In the genomic region with DNA sequence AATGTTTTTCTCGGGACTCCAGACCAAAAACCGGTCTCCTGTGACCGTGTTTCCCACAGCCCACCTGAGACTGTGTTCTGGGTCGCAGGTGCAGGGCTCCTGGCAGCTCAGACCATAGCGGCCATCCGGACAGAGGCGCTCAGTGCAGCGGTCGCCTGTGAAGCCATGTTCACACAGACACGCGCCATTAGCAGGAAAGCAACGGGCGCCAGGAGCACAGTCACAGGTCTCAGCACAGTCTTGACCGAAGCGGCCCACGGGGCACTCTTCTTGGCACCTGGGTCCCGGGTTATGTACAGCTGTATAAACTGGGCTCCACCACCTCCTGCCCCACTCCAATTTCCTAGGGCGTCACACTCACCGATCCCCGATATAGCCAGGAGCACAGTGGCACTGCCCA, we compare ENCODE assay signal across 11 mouse cellular contexts. TPM values are rescaled to one million over a fixed set of nuclear protein-coding genes. Genes with fewer than 3 reads are reported as not detected.
DNase-seq lines count a peak whose midpoint lies in the region; ATAC-seq and TF ChIP-seq lines count a peak whose summit lies in the region.
"Had no signal": no experiment of that assay in that cellular context is flagged by ENCODE, and none has a peak within 500 bp of the region (broad histone marks: within the 10 kb centered on the region; RNA-seq: fewer than 3 reads in every experiment).

No protein-coding gene starts in this region.

- 50% methylated on average over 20 of the region's 20 CpGs for WGBS in kidney, embryonic 15.5 days
- WGBS in embryonic facial prominence, embryonic 13.5 days = 50% methylated on average over 20 of the region's 20 CpGs
- 51% methylated on average over 20 of the region's 20 CpGs for WGBS in forebrain, postnatal 0 days
- 49% methylated on average over 20 of the region's 20 CpGs for WGBS in midbrain, embryonic 12.5 days
- WGBS in liver, embryonic 11.5 days = 65% methylated on average over 20 of the region's 20 CpGs

- H3K4me2 ChIP-seq in kidney, embryonic 15.5 days = peak overlapping the region; percentile 57
- H3K4me2 ChIP-seq in embryonic facial prominence, embryonic 13.5 days = peak overlapping the region; percentile 59
- peak overlapping the region; percentile 58 for H3K4me2 ChIP-seq in forebrain, postnatal 0 days (ENCODE audit: low read depth)
- peak overlapping the region; percentile 50 for H3K4me2 ChIP-seq in midbrain, embryonic 12.5 days (replicated peaks)
- H3K4me2 ChIP-seq in liver, embryonic 11.5 days = no peak overlapping the region; the same call in 1 of the 2 replicates

- H3K4me3 ChIP-seq in kidney, embryonic 15.5 days (replicated peaks) = 0 out of 2 replicates have a peak overlapping the region, but pooled peaks have one; percentile 13
- H3K4me3 ChIP-seq in embryonic facial prominence, embryonic 13.5 days = peak overlapping the region; percentile 32; the same call in 1 of the 2 replicates
- H3K4me3 ChIP-seq in forebrain, postnatal 0 days (ENCODE audit: low read depth, low read length) = peak overlapping the region; percentile 32
- H3K4me3 ChIP-seq in midbrain, embryonic 12.5 days = 0 out of 2 replicates have a peak overlapping the region, but pooled peaks have one; percentile 22
- H3K4me3 ChIP-seq in liver, embryonic 11.5 days (ENCODE audit: low read depth, low read length) = no peak overlapping the region

- peak; percentile 41 for ATAC-seq in kidney, embryonic 15.5 days (replicated peaks; ENCODE audit: low FRiP score)
- ATAC-seq in embryonic facial prominence, embryonic 13.5 days (ENCODE audit: insufficient number of reproducible peaks, insufficient read depth, low FRiP score, low TSS enrichment, low read depth) = no peak
- ATAC-seq in forebrain, postnatal 0 days = peak; percentile 16
- no peak for ATAC-seq in midbrain, embryonic 12.5 days (ENCODE audit: low FRiP score, low read depth)
- no peak for ATAC-seq in liver, embryonic 11.5 days (replicated peaks; ENCODE audit: low FRiP score)
- no peak for ATAC-seq in erythroid progenitor cell, adult 5-6 weeks (replicated peaks; ENCODE audit: low FRiP score, poor library complexity, severe bottlenecking)

- H3K27me3 ChIP-seq in kidney, embryonic 15.5 days = peaks cover 3% of the 10 kb centered on the region; the same call in 1 of the 2 replicates
- H3K27me3 ChIP-seq in embryonic facial prominence, embryonic 13.5 days = peaks cover 32% of the 10 kb centered on the region
- H3K27me3 ChIP-seq in forebrain, postnatal 0 days (ENCODE audit: insufficient read depth, low read length) = no peaks in the 10 kb centered on the region; the same call in 1 of the 2 replicates
- peaks cover 60% of the 10 kb centered on the region for H3K27me3 ChIP-seq in midbrain, embryonic 12.5 days
- H3K27me3 ChIP-seq in liver, embryonic 11.5 days (replicated peaks; ENCODE audit: control insufficient read depth, insufficient read depth, low read length) = peaks cover 12% of the 10 kb centered on the region

- peaks cover 35% of the 10 kb centered on the region for H3K4me1 ChIP-seq in kidney, embryonic 15.5 days
- peaks cover 19% of the 10 kb centered on the region for H3K4me1 ChIP-seq in embryonic facial prominence, embryonic 13.5 days
- 0 out of 2 replicates have a peak, but pooled peaks cover 6% of the 10 kb centered on the region for H3K4me1 ChIP-seq in forebrain, postnatal 0 days (ENCODE audit: insufficient read depth)
- H3K4me1 ChIP-seq in midbrain, embryonic 12.5 days = peaks cover 6% of the 10 kb centered on the region; the same call in 1 of the 2 replicates
- peaks cover 3% of the 10 kb centered on the region; the same call in 1 of the 2 replicates for H3K4me1 ChIP-seq in liver, embryonic 11.5 days (replicated peaks; ENCODE audit: control insufficient read depth, insufficient read depth, low read length)

- peaks cover 71% of the 10 kb centered on the region for H3K36me3 ChIP-seq in kidney, embryonic 15.5 days
- peaks cover 12% of the 10 kb centered on the region; the same call in 1 of the 2 replicates for H3K36me3 ChIP-seq in embryonic facial prominence, embryonic 13.5 days
- no peaks in the 10 kb centered on the region for H3K36me3 ChIP-seq in forebrain, postnatal 0 days (ENCODE audit: insufficient read depth)
- H3K36me3 ChIP-seq in midbrain, embryonic 12.5 days = no peaks in the 10 kb centered on the region
- no peaks in the 10 kb centered on the region; the same call in 1 of the 2 replicates for H3K36me3 ChIP-seq in liver, embryonic 11.5 days (ENCODE audit: control insufficient read depth, insufficient read depth, low read length)

- 0 out of 2 replicates have a peak overlapping the region, but pooled peaks have one; percentile 5 for H3K9ac ChIP-seq in kidney, embryonic 15.5 days
- peak overlapping the region; percentile 55; the same call in 1 of the 2 replicates for H3K9ac ChIP-seq in embryonic facial prominence, embryonic 13.5 days
- peak overlapping the region; percentile 35 for H3K9ac ChIP-seq in forebrain, postnatal 0 days
- no peak overlapping the region for H3K9ac ChIP-seq in midbrain, embryonic 12.5 days (replicated peaks)
- H3K9ac ChIP-seq in liver, embryonic 11.5 days (ENCODE audit: low read depth, low read length) = no peak overlapping the region
- H3K9ac ChIP-seq: liver, embryonic 14.5 days had no signal

- no peaks in the 10 kb centered on the region for H3K9me3 ChIP-seq in kidney, embryonic 15.5 days (replicated peaks)
- H3K9me3 ChIP-seq in embryonic facial prominence, embryonic 13.5 days = no peaks in the 10 kb centered on the region
- no peaks in the 10 kb centered on the region for H3K9me3 ChIP-seq in forebrain, postnatal 0 days (ENCODE audit: low read length)
- H3K9me3 ChIP-seq in midbrain, embryonic 12.5 days = no peaks in the 10 kb centered on the region
- no peaks in the 10 kb centered on the region for H3K9me3 ChIP-seq in liver, embryonic 11.5 days (ENCODE audit: control insufficient read depth, low read length)

- no peak for TF ChIP-seq CTCF in forebrain, postnatal 0 days (IDR thresholded peaks at IDR 0.05; ENCODE audit: low read depth)

- no peak overlapping the region; the same call in 1 of the 2 replicates for H3K27ac ChIP-seq in kidney, embryonic 15.5 days
- no peak overlapping the region for H3K27ac ChIP-seq in embryonic facial prominence, embryonic 13.5 days
- no peak overlapping the region for H3K27ac ChIP-seq in forebrain, postnatal 0 days (ENCODE audit: low read depth, low read length)
- H3K27ac ChIP-seq in midbrain, embryonic 12.5 days (replicated peaks) = no peak overlapping the region
- no peak overlapping the region for H3K27ac ChIP-seq in liver, embryonic 11.5 days (ENCODE audit: low read depth, low read length)
- H3K27ac ChIP-seq: liver, embryonic 14.5 days had no signal

- DNase-seq in kidney, postnatal 36 days = no peak
- no peak for DNase-seq in forebrain, postnatal 0 days
- no peak for DNase-seq in liver, embryonic 11.5 days (ENCODE audit: low spot score)
- DNase-seq in layer of hippocampus, postnatal 10 days (ENCODE audit: low spot score in 2 of 2) = no peak

RNA-seq across cellular contexts. Expression of gene Lrrc71, which starts 8.1 kb away (rescaled TPM):
- polyA plus RNA-seq in kidney, embryonic 15.5 days (2015; fragmentation: Nextera tagmentation; extraction: Ambion mirVana) = 0.66 and 0.84 TPM in 2 replicates
- polyA plus RNA-seq in embryonic facial prominence, embryonic 13.5 days (2015; fragmentation: Nextera tagmentation; extraction: Ambion mirVana) = 0.34 and 0.99 TPM in 2 replicates
- 2.2 and 3.0 TPM in 2 replicates for total RNA-seq in forebrain, postnatal 0 days (2014; rRNA removed)
- polyA plus RNA-seq in forebrain, postnatal 0 days (2015; fragmentation: Nextera tagmentation; extraction: Ambion mirVana) = 0.77 and 1.6 TPM in 2 replicates
- polyA plus RNA-seq in midbrain, embryonic 12.5 days (2016; fragmentation: Nextera tagmentation; extraction: Ambion mirVana) = 0.62 and 0.73 TPM in 2 replicates
- polyA plus RNA-seq in liver, embryonic 11.5 days (2014; fragmentation: Nextera tagmentation; extraction: Ambion mirVana) = 0.23 TPM in 1 of 2 replicates, not detected in the other
- total RNA-seq in layer of hippocampus, postnatal 10 days (2021) = 1 to 10 TPM in 1 of 2 experiments, under 1 TPM in 1; 0.80 to 2.3 TPM
- not detected in 2 replicates for total RNA-seq in erythroid progenitor cell, adult 5-6 weeks (2015; ENCODE audit: low replicate concordance)
- not detected in 2 replicates for total RNA-seq in erythroid progenitor cell, adult 5-6 weeks (2017; ENCODE audit: low replicate concordance)

RNA-seq across cellular contexts. Expression of gene Ntrk1, which starts 38.5 kb away (rescaled TPM):
- 6.1 and 8.4 TPM in 2 replicates for polyA plus RNA-seq in kidney, embryonic 15.5 days (2015; fragmentation: Nextera tagmentation; extraction: Ambion mirVana)
- polyA plus RNA-seq in embryonic facial prominence, embryonic 13.5 days (2015; fragmentation: Nextera tagmentation; extraction: Ambion mirVana) = 1.8 TPM in 2 replicates
- total RNA-seq in forebrain, postnatal 0 days (2014; rRNA removed) = 1.5 and 2.2 TPM in 2 replicates
- polyA plus RNA-seq in forebrain, postnatal 0 days (2015; fragmentation: Nextera tagmentation; extraction: Ambion mirVana) = 1.7 and 2.9 TPM in 2 replicates
- polyA plus RNA-seq in midbrain, embryonic 12.5 days (2016; fragmentation: Nextera tagmentation; extraction: Ambion mirVana) = 3.0 and 3.9 TPM in 2 replicates
- 0.62 and 1.1 TPM in 2 replicates for polyA plus RNA-seq in liver, embryonic 11.5 days (2014; fragmentation: Nextera tagmentation; extraction: Ambion mirVana)
- total RNA-seq in layer of hippocampus, postnatal 10 days (2021) = under 1 TPM; 0.41 to 0.42 TPM
- not detected in 2 replicates for total RNA-seq in erythroid progenitor cell, adult 5-6 weeks (2015; ENCODE audit: low replicate concordance)
- total RNA-seq in erythroid progenitor cell, adult 5-6 weeks (2017; ENCODE audit: low replicate concordance) = not detected in 2 replicates
- total RNA-seq: gastrocnemius, adult 8-10 months; MEL had no signal

RNA-seq across cellular contexts. Expression of gene Insrr, which starts 40.3 kb away (rescaled TPM):
- 1.2 and 1.5 TPM in 2 replicates for polyA plus RNA-seq in kidney, embryonic 15.5 days (2015; fragmentation: Nextera tagmentation; extraction: Ambion mirVana)
- polyA plus RNA-seq in embryonic facial prominence, embryonic 13.5 days (2015; fragmentation: Nextera tagmentation; extraction: Ambion mirVana) = 0.78 and 0.80 TPM in 2 replicates
- total RNA-seq in forebrain, postnatal 0 days (2014; rRNA removed) = 0.54 and 8.7 TPM in 2 replicates
- 0.23 TPM in 2 replicates for polyA plus RNA-seq in forebrain, postnatal 0 days (2015; fragmentation: Nextera tagmentation; extraction: Ambion mirVana)
- polyA plus RNA-seq in midbrain, embryonic 12.5 days (2016; fragmentation: Nextera tagmentation; extraction: Ambion mirVana) = 1.2 TPM in 2 replicates
- 0.05 and 0.06 TPM in 2 replicates for polyA plus RNA-seq in liver, embryonic 11.5 days (2014; fragmentation: Nextera tagmentation; extraction: Ambion mirVana)
- total RNA-seq in layer of hippocampus, postnatal 10 days (2021) = under 1 TPM; 0.29 to 0.30 TPM
- not detected in 2 replicates for total RNA-seq in erythroid progenitor cell, adult 5-6 weeks (2015; ENCODE audit: low replicate concordance)
- total RNA-seq in erythroid progenitor cell, adult 5-6 weeks (2017; ENCODE audit: low replicate concordance) = not detected in 2 replicates
- total RNA-seq: gastrocnemius, adult 8-10 months had no signal

Comparison
In these comparisons a context has a peak if more than half of its experiments do, and no peak if none do; other contexts are left out.
1. ATAC-seq: peak in kidney, embryonic 15.5 days (single experiment) and forebrain, postnatal 0 days (single experiment); none in embryonic facial prominence, embryonic 13.5 days (single experiment), midbrain, embryonic 12.5 days (single experiment), liver, embryonic 11.5 days (single experiment) and erythroid progenitor cell, adult 5-6 weeks (single experiment).
2. H3K9ac ChIP-seq: peak in kidney, embryonic 15.5 days (single experiment), embryonic facial prominence, embryonic 13.5 days (single experiment) and forebrain, postnatal 0 days (single experiment); none in midbrain, embryonic 12.5 days (single experiment) and liver, embryonic 11.5 days (single experiment).